Mouse (Mus musculus) brain, adult 10 weeks (tissue): ENCODE measurements around the gene Olfr739. TPM values are rescaled to one million over a fixed set of nuclear protein-coding genes. Genes with fewer than 3 reads are reported as not detected.

Experiments
- polyA plus RNA-seq: library from polyadenylated mRNA; stranded (reverse); fragments of 350-450 nt; fragmentation: Illumina TruSeq; extraction: RNeasy Lipid Tissue Mini Kit (QIAGEN cat#74804); gene quantifications from one replicate; pipeline ENCODE4 v1.2.3, GENCODE M21; 2015; ENCODE audit warnings: low read depth, low replicate concordance

The Olfr739 gene
- not detected for polyA plus RNA-seq

GRCm38 (mm10) chr14:50418326-50418725, at the start of gene Olfr739:
Olfr739 (plus strand) TSS chr14:50418626.

GRCm38 (mm10) chr14:50380863-50381262, 37.6 kb upstream of the Olfr739 start, which contains the start of gene Olfr736:
Olfr736 (plus strand) TSS chr14:50381163.

GRCm38 (mm10) chr14:50407268-50407667, 11.2 kb upstream of the Olfr739 start, which contains the start of gene Olfr738:
Olfr738 (plus strand) TSS chr14:50407568.

GRCm38 (mm10) chr14:50445245-50445644, 26.8 kb downstream of the Olfr739 start, which contains the start of gene Olfr740:
Olfr740 (plus strand) TSS chr14:50445545.

GRCm38 (mm10) chr14:50472438-50472837, 54.0 kb downstream of the Olfr739 start, which contains the start of gene Olfr741:
Olfr741 (plus strand) TSS chr14:50472738.

Other genes starting within 250 kb of the Olfr739 start
- not detected for gene Olfr730, start 230.4 kb upstream of the Olfr739 start, polyA plus RNA-seq
- not detected for gene Olfr731, start 176.8 kb upstream of the Olfr739 start, polyA plus RNA-seq
- not detected for gene Olfr732, start 134.4 kb upstream of the Olfr739 start, polyA plus RNA-seq
- gene Olfr733, start 117.1 kb upstream of the Olfr739 start, polyA plus RNA-seq = not detected
- gene Olfr734, start 91.9 kb upstream of the Olfr739 start, polyA plus RNA-seq = not detected
- gene Olfr735, start 69.8 kb upstream of the Olfr739 start, polyA plus RNA-seq = not detected
- not detected for gene Tlr11, start 60.7 kb upstream of the Olfr739 start, polyA plus RNA-seq
- gene Olfr736, start 37.5 kb upstream of the Olfr739 start, polyA plus RNA-seq = not detected
- not detected for gene Olfr738, start 11.1 kb upstream of the Olfr739 start, polyA plus RNA-seq
- not detected for gene Olfr740, start 26.9 kb downstream of the Olfr739 start, polyA plus RNA-seq
- not detected for gene Olfr741, start 54.1 kb downstream of the Olfr739 start, polyA plus RNA-seq
- gene Olfr742, start 85.0 kb downstream of the Olfr739 start, polyA plus RNA-seq = not detected
- not detected for gene Olfr743, start 103.2 kb downstream of the Olfr739 start, polyA plus RNA-seq
- gene Olfr744, start 196.3 kb downstream of the Olfr739 start, polyA plus RNA-seq = not detected
- not detected for gene Olfr745, start 220.8 kb downstream of the Olfr739 start, polyA plus RNA-seq
- not detected for gene Olfr746, start 228.5 kb downstream of the Olfr739 start, polyA plus RNA-seq